Mouse (Mus musculus): ENCODE measurements around the gene Prkci.

Prkci gene

GRCm38 (mm10) chr3:30994859-30995258 is 688 bp upstream of the Prkci start:
- DNase-seq (ENCODE audit: low spot score in 2 of 2): no peak

DNA sequence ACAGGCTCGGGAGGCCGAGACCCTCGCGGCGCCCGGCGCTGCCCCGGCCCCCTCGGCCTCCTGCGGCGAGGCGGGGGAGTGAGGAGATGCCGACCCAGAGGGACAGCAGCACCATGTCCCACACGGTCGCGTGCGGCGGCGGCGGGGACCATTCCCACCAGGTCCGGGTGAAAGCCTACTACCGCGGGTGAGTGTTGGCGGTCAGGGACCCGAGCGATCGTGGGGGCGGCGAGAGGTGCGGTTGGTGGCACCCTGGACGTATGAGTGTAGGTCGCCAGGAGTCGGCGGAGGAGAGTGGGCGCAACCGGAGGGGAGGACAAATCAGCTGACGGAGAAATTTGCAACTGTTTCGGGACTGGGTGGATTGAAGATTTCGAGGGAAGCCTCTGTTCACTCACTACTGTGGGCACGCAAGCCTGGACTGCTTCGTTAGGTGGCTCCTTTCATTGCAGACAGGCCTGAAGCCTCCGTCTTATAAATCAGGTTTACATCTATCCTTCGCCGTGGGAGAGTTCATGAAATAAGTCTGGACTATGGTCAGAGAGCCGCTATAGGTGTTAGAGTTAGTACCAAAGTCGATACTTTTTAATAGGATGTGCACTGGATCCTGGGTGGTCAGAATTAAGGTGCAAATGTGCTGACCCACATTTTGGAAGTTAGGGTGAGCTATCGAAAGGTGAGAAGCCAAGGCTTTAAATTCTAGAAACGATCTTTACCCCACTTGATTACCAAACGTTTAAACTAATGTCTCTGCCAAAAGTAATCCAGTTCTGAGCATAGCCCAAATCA is 546 bp downstream of the Prkci start:
- DNase-seq (ENCODE audit: low spot score in 2 of 2): peak in 1 of 2 experiments; percentile 54

- DNase-seq (ENCODE audit: low spot score in 2 of 2): no peak
Measured at GRCm38 (mm10) chr3:30996688-30997014, 1.1 kb downstream of the Prkci start.

DNA sequence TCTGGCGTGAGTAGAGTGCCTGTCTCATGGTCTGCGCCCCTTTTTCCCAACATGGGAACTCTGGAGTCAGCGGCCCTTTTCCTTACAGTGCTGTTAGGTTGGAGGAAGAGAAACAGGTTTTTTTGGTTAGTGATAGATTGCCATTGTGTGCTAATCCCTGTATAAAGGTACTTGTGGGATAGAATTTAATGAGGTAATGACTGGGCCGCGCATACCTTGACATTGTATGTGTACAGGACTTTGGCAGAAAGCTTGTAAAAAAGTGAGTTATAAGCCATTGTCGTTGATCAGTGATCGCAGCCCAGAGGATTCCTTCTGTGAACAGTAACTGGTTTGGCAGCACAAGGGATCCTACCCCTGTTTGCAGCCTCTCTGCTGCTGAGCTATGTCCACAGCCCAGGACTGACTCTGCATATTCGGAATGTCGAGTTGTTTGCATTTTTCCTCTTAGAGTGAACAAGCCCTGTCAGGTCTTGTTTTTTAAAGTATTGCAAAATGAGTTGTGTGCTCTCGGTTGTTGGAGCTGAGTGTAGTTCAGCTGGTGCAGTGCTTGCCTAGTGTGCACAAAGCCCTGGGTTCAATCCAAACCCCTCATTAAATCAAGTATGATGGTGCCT is 4.0 kb downstream of the Prkci start:
- DNase-seq (ENCODE audit: low spot score in 2 of 2): no peak

- DNase-seq (ENCODE audit: low spot score in 2 of 2): no peak
Measured at GRCm38 (mm10) chr3:31000018-31000407, 4.5 kb downstream of the Prkci start.

GRCm38 (mm10) chr3:31001048-31001676 is 5.6 kb downstream of the Prkci start:
- DNase-seq (ENCODE audit: low spot score in 2 of 2): no peak

DNA sequence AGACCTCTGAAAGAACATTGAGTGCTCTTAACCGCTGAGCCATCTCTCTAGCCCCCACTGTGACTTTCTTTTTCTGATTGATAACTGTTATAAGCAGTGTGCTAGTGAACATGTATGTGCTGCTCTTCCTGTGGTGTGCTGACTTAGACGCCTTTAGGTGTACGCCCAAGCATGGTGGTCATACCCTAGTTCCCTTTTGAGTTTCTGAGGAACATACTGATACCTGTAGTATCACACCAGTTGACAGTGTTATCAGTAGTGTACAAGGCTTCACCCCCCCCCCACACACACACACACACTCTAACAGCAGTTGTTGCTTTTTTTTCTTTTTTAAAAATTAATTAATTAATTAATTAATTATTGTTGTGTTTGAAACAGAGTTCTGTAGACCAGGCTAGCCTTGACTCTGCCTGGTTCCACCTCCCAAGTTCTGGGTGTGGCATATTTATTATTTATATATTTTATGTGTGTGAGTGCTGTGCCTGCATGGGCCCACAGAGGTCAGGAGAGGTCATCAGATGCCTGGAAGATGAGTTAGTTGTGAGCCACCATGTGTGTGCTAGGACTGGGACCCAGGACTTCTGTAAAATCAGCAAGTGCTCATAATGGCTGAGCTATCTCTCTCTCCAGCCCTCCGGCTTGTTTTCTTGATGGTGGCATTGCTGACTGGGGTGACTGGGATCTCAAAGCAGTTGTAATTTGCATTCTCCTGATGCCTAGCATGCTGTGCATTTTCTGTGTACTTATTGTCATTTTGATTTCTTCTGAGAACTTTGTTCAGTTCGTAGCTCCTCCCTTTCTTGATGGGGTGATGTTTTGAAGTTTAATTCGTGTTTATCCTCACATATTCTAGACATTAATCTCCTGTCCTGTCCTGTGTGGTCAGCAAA is 9.0 kb downstream of the Prkci start:
- no peak for DNase-seq (ENCODE audit: low spot score in 2 of 2)

DNA sequence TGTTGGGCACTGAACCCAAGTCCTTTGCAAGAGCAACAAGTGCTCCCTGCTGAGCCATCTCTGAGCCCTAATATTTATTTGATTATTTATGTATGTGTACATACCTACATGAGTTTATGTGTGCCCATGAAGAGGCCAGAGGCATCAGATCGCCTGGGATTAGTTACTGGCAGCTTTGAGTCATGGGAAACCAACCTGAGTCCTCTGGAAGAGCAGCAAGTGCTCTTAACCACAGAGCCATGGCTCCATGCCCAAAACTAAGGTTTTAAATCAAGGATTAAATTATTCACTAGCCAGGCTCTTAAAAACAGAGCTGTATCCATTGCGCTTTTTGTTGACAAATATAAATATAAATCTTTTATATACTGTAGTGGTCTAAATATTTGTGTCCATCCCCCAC is 18.8 kb downstream of the Prkci start:
- DNase-seq (ENCODE audit: low spot score in 2 of 2): no peak

DNA sequence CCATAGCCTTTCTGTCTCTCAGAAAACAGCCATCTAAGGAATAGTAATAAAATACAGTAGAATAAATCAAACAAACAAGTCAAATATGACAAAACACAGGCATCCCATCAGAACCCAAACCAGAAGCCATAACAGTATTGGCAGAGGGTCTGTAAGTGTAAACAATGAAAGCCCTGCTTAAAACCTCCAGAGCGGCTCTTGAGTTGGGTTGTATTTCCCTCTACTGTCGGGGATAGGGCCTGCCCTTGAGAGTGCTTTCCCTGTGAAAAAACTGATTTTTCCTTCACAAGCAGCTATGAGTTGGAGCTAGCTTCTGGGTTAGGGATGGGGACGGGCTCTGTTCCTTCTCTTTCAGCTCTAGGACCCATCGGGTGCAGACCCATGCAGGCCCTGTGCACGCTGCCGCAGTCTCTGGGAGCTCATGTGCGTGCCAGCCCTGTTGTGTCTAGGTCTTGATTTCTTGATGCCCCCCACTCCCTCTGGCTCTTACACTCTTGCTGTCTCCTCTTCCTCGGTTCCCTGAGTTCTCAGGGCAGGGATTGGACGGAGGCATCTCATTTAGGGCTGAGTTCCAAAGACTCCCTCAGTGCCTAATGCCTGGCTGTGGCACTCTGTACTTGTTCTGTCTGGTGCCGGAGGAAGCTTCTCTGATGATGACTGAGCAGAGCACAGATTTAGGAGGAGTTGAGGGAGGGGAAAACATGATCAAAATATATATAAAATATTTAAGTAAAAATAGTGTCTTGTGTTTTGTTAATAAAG is 20.3 kb downstream of the Prkci start:
- no peak for DNase-seq (ENCODE audit: low spot score in 2 of 2)

DNA sequence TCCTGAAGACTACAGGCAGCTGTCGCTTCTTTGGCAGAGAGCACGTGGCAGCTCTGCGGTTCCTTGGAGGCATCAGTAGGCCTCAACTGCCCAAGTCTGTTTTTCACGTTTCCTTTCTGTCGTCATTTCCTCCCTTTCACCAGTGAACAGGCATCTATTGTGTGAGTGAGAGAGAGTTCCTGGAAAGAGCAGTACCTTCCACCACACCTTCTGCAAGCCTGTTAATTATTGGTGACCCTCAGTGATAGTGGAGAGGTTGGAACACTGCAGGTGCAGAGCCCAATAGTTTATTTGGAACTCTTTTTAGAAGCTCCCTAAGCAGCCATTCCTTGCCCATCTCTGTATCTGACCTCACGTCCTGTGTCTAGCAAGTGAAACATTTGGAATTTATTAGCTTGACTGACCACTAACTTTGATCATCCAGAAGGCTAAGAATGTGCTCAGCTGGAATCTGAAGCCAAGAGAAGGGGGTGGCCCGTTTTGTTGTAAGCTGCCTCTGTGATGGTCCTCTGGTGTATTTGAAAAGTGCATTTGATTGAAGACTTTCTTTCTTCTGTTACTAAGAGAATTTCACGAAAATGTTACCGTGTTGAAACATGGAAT is 21.1 kb downstream of the Prkci start:
- DNase-seq (ENCODE audit: low spot score in 2 of 2): no peak

- DNase-seq (ENCODE audit: low spot score in 2 of 2): no peak
Measured at GRCm38 (mm10) chr3:31017652-31018051, 22.1 kb downstream of the Prkci start.

DNA sequence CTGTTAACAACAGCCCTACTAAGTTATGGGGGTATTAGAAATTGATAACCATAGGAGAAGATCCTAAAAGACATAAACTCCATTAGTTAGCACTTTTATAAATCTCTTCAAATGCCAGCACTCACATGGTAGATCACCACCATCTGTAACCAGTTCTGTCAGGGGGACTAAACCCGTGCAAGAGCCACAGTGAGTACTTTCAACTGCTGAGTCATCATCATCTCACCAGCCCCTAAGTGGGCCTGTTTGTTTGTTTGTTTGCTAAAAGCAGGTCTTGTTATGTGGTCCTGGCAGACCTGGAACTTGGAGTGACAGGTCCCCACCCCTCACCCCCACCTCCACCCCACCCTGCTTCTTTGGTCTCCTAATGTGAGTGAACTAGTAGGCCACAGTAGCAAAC is 23.7 kb downstream of the Prkci start:
- DNase-seq (ENCODE audit: low spot score in 2 of 2): no peak

DNA sequence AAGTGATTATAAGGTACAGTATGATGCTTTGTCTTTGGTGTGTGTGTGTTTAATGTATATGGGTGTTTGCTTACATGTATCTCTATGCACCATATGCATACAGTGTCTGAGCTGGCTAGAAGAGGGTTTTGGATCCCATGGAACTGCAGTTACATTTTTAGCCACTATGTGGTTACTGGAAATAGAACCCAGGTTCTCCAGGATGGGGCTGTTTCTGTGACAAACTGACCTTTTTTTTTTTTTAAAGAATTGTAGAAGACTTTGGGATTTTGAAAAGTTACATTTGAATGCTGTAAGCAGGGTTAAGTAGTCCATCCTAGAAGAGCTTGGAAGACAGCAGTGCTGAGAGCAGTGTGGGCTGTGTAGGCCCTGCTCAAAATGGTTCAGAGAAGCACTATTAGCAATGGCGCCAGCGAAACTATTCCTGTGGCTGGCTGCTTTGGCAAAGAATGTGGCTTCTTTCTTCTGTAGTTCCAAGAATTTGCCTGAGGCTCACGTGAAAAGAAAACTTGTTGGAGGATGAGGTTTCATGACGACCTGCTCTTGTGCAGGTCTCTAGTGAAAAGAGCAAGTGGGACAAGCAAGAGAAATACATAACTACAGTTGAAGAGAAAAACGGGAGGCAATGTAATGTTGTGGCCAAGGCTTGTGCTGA is 24.4 kb downstream of the Prkci start:
- DNase-seq (ENCODE audit: low spot score in 2 of 2): no peak

DNA sequence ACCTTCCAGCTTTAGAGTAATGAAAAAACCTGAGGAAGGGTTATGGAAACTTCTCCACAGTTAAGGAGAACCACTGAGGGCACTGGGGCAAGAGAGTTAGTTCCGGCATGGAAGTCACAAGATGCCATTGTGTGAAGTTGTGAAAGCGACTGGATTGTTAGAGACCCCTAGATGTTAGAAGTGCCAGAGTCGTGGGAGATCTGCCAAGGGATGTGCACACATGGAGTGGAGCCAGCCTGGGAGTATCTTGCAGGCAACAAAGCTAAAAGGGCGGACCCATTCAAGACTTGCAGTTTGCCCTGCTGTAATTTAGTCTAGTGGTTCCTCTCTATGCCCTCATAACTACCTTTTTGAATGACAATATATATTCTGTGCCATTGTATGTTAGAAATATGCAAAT is 25.1 kb downstream of the Prkci start:
- no peak for DNase-seq (ENCODE audit: low spot score in 2 of 2)

DNA sequence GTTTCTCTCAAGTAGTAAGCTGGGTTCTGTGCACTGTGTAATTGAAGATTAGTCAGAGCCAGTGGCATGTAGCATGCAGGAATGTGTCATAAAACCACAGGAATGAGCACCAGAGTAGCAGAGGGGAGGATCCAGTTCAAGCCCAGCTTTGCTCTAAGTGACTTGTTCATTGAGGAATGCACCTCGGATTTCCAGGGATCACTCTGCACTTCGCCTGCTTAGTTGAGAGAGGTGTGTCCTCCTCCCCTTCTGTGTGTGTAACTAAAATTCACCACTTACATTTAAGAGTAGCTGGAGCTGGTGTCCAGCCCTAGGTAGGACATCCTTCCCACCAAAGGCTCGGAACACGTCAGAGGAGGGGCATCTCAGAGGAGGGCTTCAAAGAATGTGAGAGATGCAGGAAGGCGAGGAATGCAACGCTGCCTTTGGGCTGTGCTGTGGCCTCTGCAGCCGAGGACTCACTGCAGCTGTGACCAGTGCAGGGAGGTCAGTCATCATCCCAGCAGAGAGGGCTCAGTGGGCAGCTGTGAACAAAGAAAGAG is 27.4 kb downstream of the Prkci start:
- no peak for DNase-seq (ENCODE audit: low spot score in 2 of 2)

DNA sequence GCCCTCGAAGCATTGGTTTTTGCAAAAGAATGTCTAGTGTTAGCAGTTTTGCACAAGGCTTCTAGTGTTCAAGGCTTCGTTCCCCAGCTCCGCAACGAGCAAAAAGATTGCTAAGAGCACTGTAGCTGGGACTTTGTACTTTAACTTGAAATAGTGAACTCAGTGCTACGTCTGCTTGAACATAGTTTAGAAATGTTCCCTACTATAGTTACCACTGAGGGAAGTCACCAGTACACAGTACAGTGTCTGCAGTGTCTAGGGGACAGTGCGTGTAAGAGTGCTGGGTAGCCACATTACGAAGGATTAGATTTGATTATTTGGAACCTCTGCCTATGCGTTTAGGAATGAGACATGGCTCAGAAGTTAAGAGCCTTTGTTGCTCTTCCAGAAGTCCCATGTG is 32.2 kb downstream of the Prkci start:
- DNase-seq (ENCODE audit: low spot score in 2 of 2): no peak

DNA sequence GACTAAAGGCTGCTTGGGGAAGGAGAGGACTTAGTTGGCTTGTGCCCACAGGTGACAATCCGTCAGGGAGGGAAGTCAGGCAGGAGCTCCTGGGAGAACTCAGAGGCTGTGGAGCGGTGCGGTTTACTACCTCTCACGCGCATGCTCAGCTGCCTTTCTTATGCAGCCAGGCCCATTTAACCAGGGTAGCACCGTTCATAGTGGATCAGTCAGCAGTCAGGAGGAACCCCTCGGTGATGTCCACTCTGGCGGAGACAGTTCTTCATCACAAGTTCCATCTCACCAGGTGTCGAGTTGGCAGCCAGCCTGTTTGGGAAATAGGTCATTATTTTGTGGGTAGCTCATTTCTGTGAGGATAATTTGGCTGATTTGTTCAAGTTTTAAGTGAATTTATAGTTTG is 36.1 kb downstream of the Prkci start:
- DNase-seq (ENCODE audit: low spot score in 2 of 2): no peak

GRCm38 (mm10) chr3:31033644-31034043 is 38.1 kb downstream of the Prkci start:
- no peak for DNase-seq (ENCODE audit: low spot score in 2 of 2)

DNA sequence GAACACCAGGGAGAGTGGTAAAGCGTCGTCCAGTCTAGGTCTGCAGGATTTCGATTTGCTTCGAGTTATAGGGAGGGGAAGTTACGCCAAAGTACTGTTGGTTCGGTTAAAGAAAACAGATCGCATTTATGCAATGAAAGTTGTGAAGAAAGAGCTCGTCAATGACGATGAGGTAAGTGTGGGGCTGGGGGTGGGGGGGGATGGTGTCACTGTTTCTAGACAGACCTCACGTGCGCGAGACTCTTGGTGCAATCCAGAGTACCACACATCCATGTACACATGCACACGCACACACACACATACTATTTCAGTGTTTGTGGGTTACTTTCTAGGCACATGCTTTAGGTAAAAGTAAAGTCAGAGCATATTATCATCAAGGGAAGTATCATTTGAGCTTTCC is 42.3 kb downstream of the Prkci start:
- DNase-seq (ENCODE audit: low spot score in 2 of 2): no peak

DNA sequence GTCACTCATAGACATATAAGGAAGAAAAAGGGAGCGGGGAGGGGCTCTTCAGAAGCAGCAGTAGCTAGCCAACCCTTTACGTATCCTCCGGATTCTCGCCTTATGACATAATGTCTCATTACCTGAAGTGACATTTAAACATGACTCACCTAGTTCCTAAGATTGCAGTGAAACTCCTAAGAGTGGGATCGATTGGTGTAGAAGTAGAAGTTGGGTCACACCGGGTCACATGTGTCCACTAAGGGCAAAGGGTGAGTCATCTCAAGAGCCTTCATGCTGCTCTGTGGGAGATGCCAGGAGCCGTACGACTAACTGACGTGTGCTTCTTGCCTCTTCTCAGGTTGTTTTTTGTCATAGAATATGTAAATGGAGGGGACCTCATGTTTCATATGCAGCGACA is 43.1 kb downstream of the Prkci start:
- no peak for DNase-seq (ENCODE audit: low spot score in 2 of 2)
